Mouse (Mus musculus) liver, embryonic 14.5 days (tissue): ENCODE data around the gene Ahcyl2.

Experiments
- CTCF ChIP-seq: IDR thresholded peaks from 2 replicates; pipeline ENCODE4 v1.5.1; 2016; ENCODE audit warnings: antibody characterized with exemption, low read depth, control low read depth
- EP300 ChIP-seq: IDR thresholded peaks from 2 replicates; pipeline ENCODE4 v1.6.1; 2016; ENCODE audit warnings: antibody characterized with exemption, low read depth

DNA sequence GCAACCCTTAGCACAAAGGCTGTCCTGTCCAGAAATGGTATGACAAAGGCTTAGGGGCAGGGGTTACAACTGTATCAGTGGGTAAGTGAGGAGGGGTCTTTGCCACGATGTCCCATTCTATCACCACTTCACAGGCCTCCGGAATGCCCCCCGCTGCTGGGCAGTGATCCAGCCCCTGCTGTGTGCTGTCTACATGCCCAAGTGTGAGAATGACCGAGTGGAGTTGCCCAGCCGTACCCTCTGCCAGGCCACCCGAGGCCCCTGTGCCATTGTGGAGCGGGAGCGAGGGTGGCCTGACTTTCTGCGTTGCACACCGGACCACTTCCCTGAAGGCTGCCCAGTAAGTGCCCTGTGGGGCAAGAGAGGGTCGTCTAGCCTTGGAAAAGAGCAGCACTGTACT, 14.5 kb upstream of the Ahcyl2 start:
- TF ChIP-seq CTCF (no peak), EP300 (no peak)
